Mouse (Mus musculus) heart, adult 8-10 months (tissue): ENCODE measurements around the gene Trim46. TPM values are rescaled to one million over a fixed set of nuclear protein-coding genes. Genes with fewer than 3 reads are reported as not detected.

Experiments used
- DNase-seq: peaks from one replicate; pipeline ENCODE4 v3.0.0; 2022; ENCODE audit warnings: low spot score
- total RNA-seq, 4 experiments: library from RNA; stranded (reverse); gene quantifications; 2 replicates each; pipeline ENCODE4 v1.2.4; 2022

Gene Trim46
- total RNA-seq, 4 experiments from 2014 or later: 0.34 to 0.87 (median 0.83) TPM

- DNase-seq: no peak
Observed at GRCm38 (mm10) chr3:89271760-89272159, 25.7 kb upstream of the Trim46 start.

- peak; percentile 66 for DNase-seq
Observed at GRCm38 (mm10) chr3:89270891-89271290, 24.8 kb upstream of the Trim46 start.

GRCm38 (mm10) chr3:89270051-89270755 is 24.1 kb upstream of the Trim46 start, which contains the start of gene Slc50a1:
Slc50a1 (minus strand) TSS chr3:89270570.
- DNase-seq: peak; percentile 88

- no peak for DNase-seq
Observed at GRCm38 (mm10) chr3:89268916-89269315, 22.8 kb upstream of the Trim46 start.

GRCm38 (mm10) chr3:89266439-89266893 is 20.4 kb upstream of the Trim46 start:
- peak; percentile 84 for DNase-seq

GRCm38 (mm10) chr3:89262417-89262816 is 16.3 kb upstream of the Trim46 start:
- DNase-seq: peak; percentile 56

GRCm38 (mm10) chr3:89260211-89260610 is 14.1 kb upstream of the Trim46 start:
- no peak for DNase-seq

GRCm38 (mm10) chr3:89259076-89259475 is 13.0 kb upstream of the Trim46 start, which contains the start of gene Dpm3:
Dpm3 (plus strand) TSS chr3:89259358.
- DNase-seq: no peak

- no peak for DNase-seq
Observed at GRCm38 (mm10) chr3:89256177-89256576, 10.1 kb upstream of the Trim46 start.

- no peak for DNase-seq
Observed at GRCm38 (mm10) chr3:89254994-89255393, 8.9 kb upstream of the Trim46 start.

- peak; percentile 85 for DNase-seq
Observed at GRCm38 (mm10) chr3:89251365-89251895, 5.3 kb upstream of the Trim46 start.

- peak; percentile 75 for DNase-seq
Observed at GRCm38 (mm10) chr3:89250435-89251040, 4.4 kb upstream of the Trim46 start.

GRCm38 (mm10) chr3:89247466-89247865 is 1.4 kb upstream of the Trim46 start:
- DNase-seq: no peak

GRCm38 (mm10) chr3:89245688-89246171 is 379 bp downstream of the Trim46 start, which contains the start of gene Krtcap2:
Krtcap2 (plus strand) TSS chr3:89245966.
- peak; percentile 39 for DNase-seq

- no peak for DNase-seq
Observed at GRCm38 (mm10) chr3:89244982-89245687, 974 bp downstream of the Trim46 start.

GRCm38 (mm10) chr3:89244158-89244981 is 1.7 kb downstream of the Trim46 start:
- no peak for DNase-seq

GRCm38 (mm10) chr3:89243609-89244008 is 2.5 kb downstream of the Trim46 start:
- DNase-seq: no peak

GRCm38 (mm10) chr3:89242331-89242895 is 3.7 kb downstream of the Trim46 start:
- DNase-seq: peak; percentile 53

- DNase-seq: no peak
Observed at GRCm38 (mm10) chr3:89238494-89238893, 7.6 kb downstream of the Trim46 start.

- no peak for DNase-seq
Observed at GRCm38 (mm10) chr3:89237682-89238081, 8.4 kb downstream of the Trim46 start.

- no peak for DNase-seq
Observed at GRCm38 (mm10) chr3:89236516-89236915, 9.6 kb downstream of the Trim46 start.
